Mouse (Mus musculus): ENCODE results near the gene Ubtd1. TPM values are rescaled to one million over a fixed set of nuclear protein-coding genes. Genes with fewer than 3 reads are reported as not detected.

The Ubtd1 gene
- total and polyA plus RNA-seq, 3 experiments = 21.4 to 27.3 (median 22.7) TPM

DNA sequence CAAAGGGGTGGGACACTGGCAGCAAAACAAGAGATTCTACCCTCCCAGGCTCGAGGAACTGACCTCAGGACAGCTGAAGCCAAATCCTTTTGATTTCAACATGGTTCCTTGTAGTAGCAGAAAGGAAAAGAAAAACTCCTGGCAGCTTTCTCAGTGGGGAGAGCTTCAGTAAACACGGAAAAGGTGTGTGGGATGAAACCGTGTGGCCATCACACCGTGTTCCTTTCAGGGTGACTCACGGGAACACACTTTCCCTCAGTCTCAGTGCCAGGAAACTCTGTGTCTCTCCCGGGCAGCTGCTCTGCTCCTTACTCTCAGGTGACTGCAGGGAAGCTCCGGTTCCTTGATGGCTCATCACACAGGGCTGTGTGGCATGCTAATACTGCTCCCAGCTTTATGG, 76.9 kb downstream of the Ubtd1 start:
- intact Hi-C loops (cut with DNase I) = no loop called here
- Histone ChIP-seq H3K4me3 (no peak overlapping the region), H3K27me3 (ENCODE audit: control insufficient read depth, insufficient read depth, low read length) (no peaks in the 10 kb centered on the region), H3K9ac (ENCODE audit: low read depth, low read length) (no peak overlapping the region), H3K27ac (no peak overlapping the region), H3K4me1 (ENCODE audit: control insufficient read depth, insufficient read depth, low read length) (no peaks in the 10 kb centered on the region), H3K79me2 (replicated peaks; ENCODE audit: control insufficient read depth, insufficient read depth, low read length) (no peaks in the 10 kb centered on the region), H3K36me3 (ENCODE audit: control insufficient read depth, insufficient read depth, low read length) (no peaks in the 10 kb centered on the region)
- 41% methylated on average over 7 of the region's 7 CpGs for WGBS
- DNase-seq = no peak
- TF ChIP-seq EP300 (IDR thresholded peaks at IDR 0.05; ENCODE audit: insufficient read depth, low read depth, low read length) = no peak
- TF ChIP-seq POLR2A (IDR thresholded peaks at IDR 0.05; ENCODE audit: insufficient read depth, low read depth, low read length) = no peak
- TF ChIP-seq CTCF (IDR thresholded peaks at IDR 0.05) = no peak

DNA sequence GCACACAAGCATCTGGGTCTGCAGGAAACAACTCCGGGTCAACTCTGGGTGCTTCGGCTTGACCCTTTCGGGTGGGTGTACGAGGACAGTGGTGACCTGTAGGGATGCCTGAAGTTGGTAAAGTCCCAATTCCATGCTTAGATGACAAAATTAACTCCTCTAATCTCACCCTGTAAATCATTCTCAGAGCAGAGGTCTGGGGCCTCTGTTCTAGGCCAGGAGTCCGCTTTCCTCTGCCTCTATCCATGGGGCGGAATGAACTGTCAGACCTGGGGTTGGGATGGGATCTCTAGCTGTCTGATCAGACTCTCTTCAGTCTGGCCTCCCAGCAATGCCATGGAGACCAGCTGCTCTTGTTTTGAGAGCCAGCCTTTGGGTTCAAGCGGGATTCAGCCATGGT, 79.9 kb downstream of the Ubtd1 start:
- Histone ChIP-seq H3K79me2 (replicated peaks; ENCODE audit: control insufficient read depth, insufficient read depth, low read length) (no peaks in the 10 kb centered on the region), H3K27ac (no peak overlapping the region), H3K9ac (ENCODE audit: low read depth, low read length) (no peak overlapping the region), H3K4me3 (no peak overlapping the region), H3K36me3 (ENCODE audit: control insufficient read depth, insufficient read depth, low read length) (no peaks in the 10 kb centered on the region), H3K27me3 (ENCODE audit: control insufficient read depth, insufficient read depth, low read length) (no peaks in the 10 kb centered on the region), H3K4me1 (ENCODE audit: control insufficient read depth, insufficient read depth, low read length) (no peaks in the 10 kb centered on the region)
- intact Hi-C loops (cut with DNase I) = no loop called here
- TF ChIP-seq EP300 (IDR thresholded peaks at IDR 0.05; ENCODE audit: insufficient read depth, low read depth, low read length) (no peak), POLR2A (IDR thresholded peaks at IDR 0.05; ENCODE audit: insufficient read depth, low read depth, low read length) (no peak), CTCF (IDR thresholded peaks at IDR 0.05) (no peak)
- no peak for DNase-seq
- 92% methylated on average over 7 of the region's 7 CpGs for WGBS

DNA sequence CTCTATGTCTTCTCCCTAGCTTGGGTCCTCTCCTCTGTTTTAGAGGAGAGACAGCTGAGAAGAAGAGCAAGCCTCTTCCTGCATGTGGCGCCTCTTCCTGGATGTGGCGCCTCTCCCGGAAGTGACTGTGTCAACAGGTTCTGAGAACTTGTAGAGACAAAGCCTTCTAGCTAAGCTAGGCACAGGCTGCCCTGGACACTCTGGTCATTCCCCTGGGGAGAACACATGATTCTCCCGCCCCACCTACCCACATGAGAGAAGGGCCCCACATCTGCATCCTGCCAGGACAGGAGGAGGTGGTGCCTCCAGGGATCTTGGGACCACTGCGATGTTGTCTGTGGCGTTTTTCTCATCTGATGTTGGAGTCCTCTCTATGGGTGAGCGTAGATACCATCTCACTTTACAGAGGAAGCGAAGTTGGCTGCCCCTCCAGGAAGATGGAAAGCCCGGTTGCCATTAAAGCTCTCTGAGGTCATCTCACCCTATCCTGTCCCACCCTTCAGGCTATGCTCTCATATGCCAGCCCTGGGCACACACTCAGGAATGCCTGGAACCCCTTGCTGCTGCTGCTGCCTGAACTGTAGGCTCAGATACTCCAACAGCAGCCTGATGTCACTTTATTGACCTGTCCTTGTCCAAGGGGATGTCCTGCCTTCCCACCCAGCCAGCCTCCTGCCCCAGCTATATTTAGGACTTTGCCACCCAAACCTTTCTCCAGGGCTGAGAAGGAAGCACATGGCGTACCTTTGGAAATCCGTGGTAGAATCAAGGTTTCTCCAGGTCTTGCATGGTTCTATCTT, 87.1 kb downstream of the Ubtd1 start:
- intact Hi-C loops (cut with DNase I) = loop anchor here (1.0 kb wide), 1 partner anchor 33 kb away; the partner anchor contains the start of gene Ankrd2
- Histone ChIP-seq H3K9ac (ENCODE audit: low read depth, low read length) (peak overlapping the region; percentile 1; the same call in 1 of the 2 replicates), H3K79me2 (replicated peaks; ENCODE audit: control insufficient read depth, insufficient read depth, low read length) (no peaks in the 10 kb centered on the region), H3K36me3 (ENCODE audit: control insufficient read depth, insufficient read depth, low read length) (no peaks in the 10 kb centered on the region), H3K4me3 (peak overlapping the region; percentile 31; the same call in 1 of the 2 replicates), H3K27ac (peak overlapping the region; percentile 61), H3K4me1 (ENCODE audit: control insufficient read depth, insufficient read depth, low read length) (peaks cover 4% of the 10 kb centered on the region), H3K27me3 (ENCODE audit: control insufficient read depth, insufficient read depth, low read length) (no peaks in the 10 kb centered on the region)
- TF ChIP-seq EP300 (IDR thresholded peaks at IDR 0.05; ENCODE audit: insufficient read depth, low read depth, low read length) (no peak), POLR2A (IDR thresholded peaks at IDR 0.05; ENCODE audit: insufficient read depth, low read depth, low read length) (0 out of 2 replicates have a peak, but pooled peaks have one; percentile 28)
- 40% methylated on average over 11 of the region's 11 CpGs for WGBS
- DNase-seq = peak; percentile 48 to 50

DNA sequence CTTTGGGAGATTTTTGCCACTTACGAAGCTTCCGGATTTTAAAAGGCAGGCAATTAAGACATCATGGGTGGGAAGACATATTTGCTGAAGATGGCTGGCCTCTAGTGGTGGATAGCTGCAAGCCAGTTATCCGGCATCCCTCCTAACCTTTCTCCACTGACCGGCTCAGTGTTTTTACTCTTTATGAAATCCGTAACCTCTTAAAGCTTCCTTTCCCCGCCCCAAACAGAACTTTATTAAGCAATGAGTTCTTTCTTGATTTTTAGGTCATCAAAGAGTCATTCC, 87.6 kb downstream of the Ubtd1 start:
- TF ChIP-seq EP300 (IDR thresholded peaks at IDR 0.05; ENCODE audit: insufficient read depth, low read depth, low read length) = no peak
- TF ChIP-seq CTCF (IDR thresholded peaks at IDR 0.05) = peak; percentile 91
- WGBS = 33% methylated on average over 6 of the region's 6 CpGs
- Histone ChIP-seq H3K36me3 (ENCODE audit: control insufficient read depth, insufficient read depth, low read length) (no peaks in the 10 kb centered on the region), H3K4me3 (peak overlapping the region; percentile 31; the same call in 1 of the 2 replicates), H3K27ac (peak overlapping the region; percentile 61), H3K79me2 (replicated peaks; ENCODE audit: control insufficient read depth, insufficient read depth, low read length) (no peaks in the 10 kb centered on the region), H3K4me1 (ENCODE audit: control insufficient read depth, insufficient read depth, low read length) (peaks cover 4% of the 10 kb centered on the region), H3K9ac (ENCODE audit: low read depth, low read length) (no peak overlapping the region), H3K27me3 (ENCODE audit: control insufficient read depth, insufficient read depth, low read length) (no peaks in the 10 kb centered on the region)
- DNase-seq = no peak
- intact Hi-C loops (cut with DNase I) = loop anchor here (1.0 kb wide), 1 partner anchor 34 kb away; the partner anchor contains the start of gene Ankrd2

DNA sequence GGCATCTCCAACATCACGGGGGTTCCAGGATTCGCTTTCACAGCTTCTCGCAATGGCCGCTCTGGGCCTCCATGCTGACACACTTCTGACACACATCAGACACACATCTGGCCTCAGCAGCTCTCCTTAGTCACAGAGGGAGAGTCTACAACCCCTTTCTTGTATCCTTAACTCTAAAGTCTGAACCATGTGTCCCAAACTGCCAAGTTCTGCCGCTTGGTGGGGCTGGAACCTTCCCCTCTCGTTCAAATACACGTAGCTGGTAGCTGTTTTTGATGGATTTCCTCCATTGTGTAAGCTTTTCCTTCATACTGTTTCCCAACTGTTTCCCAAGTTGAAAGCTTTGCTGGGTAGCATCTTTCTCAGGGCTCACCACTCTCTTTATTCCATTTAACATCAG, 89.7 kb downstream of the Ubtd1 start:
- no peak for DNase-seq
- no peaks in the 10 kb centered on the region for H3K79me2 ChIP-seq (replicated peaks; ENCODE audit: control insufficient read depth, insufficient read depth, low read length)
- intact Hi-C loops (cut with DNase I) = no loop called here
- no peaks in the 10 kb centered on the region for H3K27me3 ChIP-seq (ENCODE audit: control insufficient read depth, insufficient read depth, low read length)
- H3K9ac ChIP-seq (ENCODE audit: low read depth, low read length) = no peak overlapping the region
- WGBS = 72% methylated on average over 7 of the region's 7 CpGs
- no peaks in the 10 kb centered on the region for H3K36me3 ChIP-seq (ENCODE audit: control insufficient read depth, insufficient read depth, low read length)
- TF ChIP-seq CTCF (IDR thresholded peaks at IDR 0.05) (no peak), POLR2A (IDR thresholded peaks at IDR 0.05; ENCODE audit: insufficient read depth, low read depth, low read length) (no peak), EP300 (IDR thresholded peaks at IDR 0.05; ENCODE audit: insufficient read depth, low read depth, low read length) (no peak)
- H3K27ac ChIP-seq = no peak overlapping the region
- peaks cover 4% of the 10 kb centered on the region for H3K4me1 ChIP-seq (ENCODE audit: control insufficient read depth, insufficient read depth, low read length)
- H3K4me3 ChIP-seq = no peak overlapping the region

DNA sequence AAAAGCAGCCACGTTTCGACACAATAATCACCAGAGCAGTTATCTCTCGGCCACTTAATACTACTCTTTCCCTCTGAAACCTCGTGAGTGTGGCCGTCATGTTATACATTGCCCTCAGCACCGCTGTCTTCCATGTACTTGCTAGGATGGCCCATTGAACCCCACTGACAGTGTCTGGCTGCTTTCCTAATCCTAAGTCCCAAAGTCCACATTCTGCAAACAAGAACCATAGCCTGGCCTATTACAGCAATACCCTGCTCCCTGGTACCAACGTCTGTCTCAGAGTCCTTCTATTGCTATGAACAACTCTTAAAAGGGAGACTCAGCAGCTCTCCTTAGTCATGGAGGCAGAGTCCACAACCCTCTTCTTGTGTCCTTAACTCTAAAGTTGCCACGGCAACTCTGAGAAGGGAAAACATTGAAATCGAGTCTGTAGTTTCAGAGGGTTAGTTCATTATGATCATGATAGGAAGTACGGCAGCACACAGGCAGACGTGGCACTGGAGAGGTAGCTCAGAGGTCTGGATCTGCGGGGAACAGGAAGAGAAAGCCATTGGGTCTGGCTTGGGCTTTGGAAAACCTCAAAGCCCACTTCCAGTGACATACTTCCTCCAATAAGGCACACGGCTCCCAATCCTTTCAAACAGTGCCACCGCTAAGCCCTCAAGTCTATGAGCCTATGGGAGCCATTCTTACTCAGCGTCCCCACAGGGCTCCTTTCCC, 90.5 kb downstream of the Ubtd1 start:
- 72% methylated on average over 15 of the region's 15 CpGs for WGBS
- Histone ChIP-seq H3K4me3 (no peak overlapping the region), H3K4me1 (ENCODE audit: control insufficient read depth, insufficient read depth, low read length) (peaks cover 4% of the 10 kb centered on the region), H3K9ac (ENCODE audit: low read depth, low read length) (no peak overlapping the region), H3K27ac (no peak overlapping the region), H3K79me2 (replicated peaks; ENCODE audit: control insufficient read depth, insufficient read depth, low read length) (no peaks in the 10 kb centered on the region), H3K36me3 (ENCODE audit: control insufficient read depth, insufficient read depth, low read length) (no peaks in the 10 kb centered on the region), H3K27me3 (ENCODE audit: control insufficient read depth, insufficient read depth, low read length) (no peaks in the 10 kb centered on the region)
- TF ChIP-seq POLR2A (IDR thresholded peaks at IDR 0.05; ENCODE audit: insufficient read depth, low read depth, low read length) (no peak), EP300 (IDR thresholded peaks at IDR 0.05; ENCODE audit: insufficient read depth, low read depth, low read length) (no peak), CTCF (IDR thresholded peaks at IDR 0.05) (no peak)
- intact Hi-C loops (cut with DNase I) = no loop called here
- no peak for DNase-seq

Measured in heart, adult 2 months (tissue).